Comparison of ENCODE assay signal across 10 mouse cellular contexts in genomic region chrX:157601450-157601849, GRCm38 (mm10). TPM values are rescaled to one million over a fixed set of nuclear protein-coding genes. Genes with fewer than 3 reads are reported as not detected.
DNase-seq lines count a peak whose midpoint lies in the region; ATAC-seq and TF ChIP-seq lines count a peak whose summit lies in the region.
"Had no signal": no experiment of that assay in that cellular context is flagged by ENCODE, and none has a peak within 500 bp of the region (broad histone marks: within the 10 kb centered on the region; RNA-seq: fewer than 3 reads in every experiment).

No protein-coding gene starts in this region.

- H3K9ac ChIP-seq in forebrain, embryonic 14.5 days (ENCODE audit: low read length) = no peak overlapping the region
- H3K9ac ChIP-seq in forebrain, embryonic 13.5 days = no peak overlapping the region

- no peaks in the 10 kb centered on the region for H3K9me3 ChIP-seq in forebrain, embryonic 14.5 days (replicated peaks; ENCODE audit: control insufficient read depth, low read length)
- H3K9me3 ChIP-seq in forebrain, embryonic 13.5 days (replicated peaks) = no peaks in the 10 kb centered on the region

- H3K27ac ChIP-seq in forebrain, embryonic 14.5 days (ENCODE audit: low read depth, low read length) = no peak overlapping the region
- H3K27ac ChIP-seq in forebrain, embryonic 13.5 days = no peak overlapping the region
- H3K27ac ChIP-seq: macrophage had no signal

- WGBS in forebrain, embryonic 14.5 days = 22% methylated on average over 3 of the region's 3 CpGs
- 10% methylated on average over 3 of the region's 3 CpGs for WGBS in forebrain, embryonic 13.5 days
- 14% methylated on average over 3 of the region's 3 CpGs for WGBS in lung, adult 2 months

- no peak overlapping the region for H3K4me2 ChIP-seq in forebrain, embryonic 14.5 days (ENCODE audit: low read length)
- no peak overlapping the region for H3K4me2 ChIP-seq in forebrain, embryonic 13.5 days

- peak; percentile 80 for DNase-seq in forebrain, embryonic 14.5 days (ENCODE audit: low spot score)
- DNase-seq in left cerebral cortex, postnatal 4 days = peak; percentile 37
- DNase-seq in left cerebral cortex, adult 8-10 months (ENCODE audit: low spot score in 2 of 2) = no peak
- peak; percentile 39 to 43 for DNase-seq in cerebellum, postnatal 36 days
- DNase-seq in lung, adult 2 months = no peak
- DNase-seq in thymus, postnatal 10 days (ENCODE audit: low spot score in 2 of 2) = no peak
- DNase-seq in ovary, postnatal 10 days (ENCODE audit: low spot score) = no peak

- TF ChIP-seq CTCF in lung, adult 2 months (IDR thresholded peaks at IDR 0.05; ENCODE audit: insufficient read depth, low read length) = peak; percentile 33; the same call in 1 of the 2 replicates

- no peak overlapping the region for H3K4me3 ChIP-seq in forebrain, embryonic 14.5 days (ENCODE audit: low read depth, low read length)
- no peak overlapping the region for H3K4me3 ChIP-seq in forebrain, embryonic 13.5 days
- H3K4me3 ChIP-seq in lung, adult 2 months (replicated peaks; ENCODE audit: extremely low read depth, low read depth, low read length) = no peak overlapping the region

- ATAC-seq in forebrain, embryonic 14.5 days = no peak
- no peak for ATAC-seq in forebrain, embryonic 13.5 days

- H3K4me1 ChIP-seq in forebrain, embryonic 14.5 days (ENCODE audit: control insufficient read depth, insufficient read depth, low read length) = no peaks in the 10 kb centered on the region
- 0 out of 2 replicates have a peak, but pooled peaks cover 8% of the 10 kb centered on the region for H3K4me1 ChIP-seq in forebrain, embryonic 13.5 days
- H3K4me1 ChIP-seq in lung, adult 2 months (ENCODE audit: control insufficient read depth, insufficient read depth, low read length) = peaks cover 6% of the 10 kb centered on the region

- TF ChIP-seq POLR2A in lung, adult 2 months (IDR thresholded peaks at IDR 0.05; ENCODE audit: borderline replicate concordance, extremely low read depth, low read depth, low read length) = no peak

- no peaks in the 10 kb centered on the region for H3K27me3 ChIP-seq in forebrain, embryonic 14.5 days (replicated peaks; ENCODE audit: control insufficient read depth, insufficient read depth, low read length)
- no peaks in the 10 kb centered on the region for H3K27me3 ChIP-seq in forebrain, embryonic 13.5 days

- intact Hi-C loops in left cerebral cortex, postnatal 4 days (cut with DNase I) = loop anchor here (10.0 kb wide), 1 partner anchor 1323 kb away; no protein-coding TSS in a partner anchor

- H3K36me3 ChIP-seq in forebrain, embryonic 14.5 days (ENCODE audit: control insufficient read depth, insufficient read depth, low read length) = no peaks in the 10 kb centered on the region
- no peaks in the 10 kb centered on the region for H3K36me3 ChIP-seq in forebrain, embryonic 13.5 days (ENCODE audit: poor library complexity, severe bottlenecking)

RNA-seq across cellular contexts. Expression of gene Mbtps2, which starts 2.9 kb away (rescaled TPM):
- polyA plus RNA-seq in forebrain, embryonic 14.5 days (2014; fragmentation: Nextera tagmentation; extraction: Ambion mirVana) = 27.9 and 30.6 TPM in 2 replicates
- 26.1 and 26.7 TPM in 2 replicates for polyA plus RNA-seq in forebrain, embryonic 13.5 days (2015; fragmentation: Nextera tagmentation; extraction: Ambion mirVana)
- total RNA-seq in left cerebral cortex, postnatal 4 days (2021) = 10 to 100 TPM; 46.4 to 48.6 TPM
- total RNA-seq in left cerebral cortex, adult 8-10 months (2022) = 10 to 100 TPM; 27.3 to 35.0 (median 28.6) TPM
- 7.3 and 13.8 TPM in 2 replicates for polyA plus RNA-seq in lung, adult 2 months (2012; rRNA removed)

RNA-seq across cellular contexts. Expression of gene Yy2, which starts 32.7 kb away (rescaled TPM):
- 2.7 and 3.1 TPM in 2 replicates for polyA plus RNA-seq in forebrain, embryonic 14.5 days (2014; fragmentation: Nextera tagmentation; extraction: Ambion mirVana)
- 4.1 and 6.1 TPM in 2 replicates for polyA plus RNA-seq in forebrain, embryonic 13.5 days (2015; fragmentation: Nextera tagmentation; extraction: Ambion mirVana)
- total RNA-seq in left cerebral cortex, postnatal 4 days (2021) = not detected
- total RNA-seq in left cerebral cortex, adult 8-10 months (2022) = under 1 TPM in 2 of 4 experiments, not detected in 2; 0.85 to 0.93 TPM
- not detected in 2 replicates for polyA plus RNA-seq in lung, adult 2 months (2012; rRNA removed)
- polyA plus RNA-seq: gonadal fat pad, adult 2 months had no signal

Comparison
In these comparisons a context has a peak if more than half of its experiments do, and no peak if none do; other contexts are left out.
1. DNase-seq: peak in forebrain, embryonic 14.5 days (single experiment), left cerebral cortex, postnatal 4 days (single experiment) and cerebellum, postnatal 36 days (2 of 2); none in left cerebral cortex, adult 8-10 months (0 of 2), lung, adult 2 months (single experiment), thymus, postnatal 10 days (0 of 2) and ovary, postnatal 10 days (single experiment).